Mouse (Mus musculus) midbrain, embryonic 12.5 days (tissue): ENCODE data around the gene Krt87. TPM values are rescaled to one million over a fixed set of nuclear protein-coding genes. Genes with fewer than 3 reads are reported as not detected.

Experiments used
- ATAC-seq: fragments of 200-750 bp; cut with Nextera tagmentation; 2 replicates; pipeline ENCODE4 v1.8.0; 2017; ENCODE audit warnings: low read depth, moderate TSS enrichment, moderate library complexity; ENCODE audit not compliant: low FRiP score
- H3K27ac ChIP-seq: fragments of 300-500 bp; sonication (generic); replicated peaks from 2 replicates; pipeline ENCODE4 v1.5.1; 2016; ENCODE audit warnings: mild to moderate bottlenecking
- H3K27me3 ChIP-seq: fragments of 300-500 bp; sonication (generic); 2 replicates; pipeline ENCODE4 v1.6.1; 2016; ENCODE audit warnings: mild to moderate bottlenecking
- H3K36me3 ChIP-seq: fragments of 300-500 bp; sonication (generic); 2 replicates; pipeline ENCODE4 v1.6.1; 2016
- H3K4me1 ChIP-seq: fragments of 300-500 bp; sonication (generic); 2 replicates; pipeline ENCODE4 v1.6.1; 2016
- H3K4me2 ChIP-seq: fragments of 300-500 bp; sonication (generic); replicated peaks from 2 replicates; pipeline ENCODE4 v1.6.1; 2016; ENCODE audit warnings: mild to moderate bottlenecking, moderate library complexity
- H3K4me3 ChIP-seq: fragments of 300-500 bp; sonication (generic); 2 replicates; pipeline ENCODE4 v1.5.1; 2016; ENCODE audit warnings: mild to moderate bottlenecking
- H3K9ac ChIP-seq: fragments of 300-500 bp; sonication (generic); replicated peaks from 2 replicates; pipeline ENCODE4 v1.6.1; 2016; ENCODE audit warnings: mild to moderate bottlenecking, moderate library complexity
- H3K9me3 ChIP-seq: fragments of 300-500 bp; sonication (generic); 2 replicates; pipeline ENCODE4 v1.6.1; 2016; ENCODE audit warnings: mild to moderate bottlenecking
- WGBS: fragments of 180-500 bp; shearing (Covaris S2); methylation state at CpG from one replicate; pipeline ENCODE4 v1.1.7; 2016; 5-methylcytosine and 5-hydroxymethylcytosine counted together
- polyA plus RNA-seq: library from polyadenylated mRNA; unstranded; fragments of >200 nt; fragmentation: Nextera tagmentation; extraction: Ambion mirVana; gene quantifications from 2 replicates; pipeline ENCODE4 v1.2.1, GENCODE M21; 2016

Krt87 gene
- polyA plus RNA-seq, 1 experiment from 2014 or later, result 0.15 TPM

GRCm38 (mm10) chr15:101385064-101385463 is 53.5 kb downstream of the Krt87 start:
- no peaks in the 10 kb centered on the region for H3K36me3 ChIP-seq
- H3K4me1 ChIP-seq, result 0 out of 2 replicates have a peak, but pooled peaks cover 2% of the 10 kb centered on the region
- 90% methylated on average over 6 of the region's 6 CpGs for WGBS
- H3K9me3 ChIP-seq, result no peaks in the 10 kb centered on the region
- H3K9ac ChIP-seq, result no peak overlapping the region
- no peak overlapping the region for H3K4me2 ChIP-seq
- no peak overlapping the region for H3K27ac ChIP-seq
- H3K27me3 ChIP-seq, result no peaks in the 10 kb centered on the region
- H3K4me3 ChIP-seq, result no peak overlapping the region
- ATAC-seq, result no peak

- H3K9ac ChIP-seq, result no peak overlapping the region
- H3K4me1 ChIP-seq, result 0 out of 2 replicates have a peak, but pooled peaks cover 2% of the 10 kb centered on the region
- WGBS, result 90% methylated on average over 7 of the region's 7 CpGs
- no peak overlapping the region for H3K27ac ChIP-seq
- H3K9me3 ChIP-seq, result no peaks in the 10 kb centered on the region
- no peak overlapping the region for H3K4me2 ChIP-seq
- H3K27me3 ChIP-seq, result no peaks in the 10 kb centered on the region
- no peak for ATAC-seq
- H3K36me3 ChIP-seq, result no peaks in the 10 kb centered on the region
- H3K4me3 ChIP-seq, result no peak overlapping the region
Measured at GRCm38 (mm10) chr15:101384610-101385009, 54.0 kb downstream of the Krt87 start.

- Histone ChIP-seq H3K4me2 (no peak overlapping the region), H3K9me3 (no peaks in the 10 kb centered on the region), H3K36me3 (no peaks in the 10 kb centered on the region), H3K4me1 (0 out of 2 replicates have a peak, but pooled peaks cover 2% of the 10 kb centered on the region), H3K4me3 (no peak overlapping the region), H3K27me3 (no peaks in the 10 kb centered on the region), H3K9ac (no peak overlapping the region), H3K27ac (no peak overlapping the region)
- ATAC-seq, result no peak
- 85% methylated on average over 11 of the region's 11 CpGs for WGBS
Measured at GRCm38 (mm10) chr15:101382811-101383210, 55.8 kb downstream of the Krt87 start.

- Histone ChIP-seq H3K27ac (no peak overlapping the region), H3K36me3 (no peaks in the 10 kb centered on the region), H3K4me3 (no peak overlapping the region), H3K4me1 (0 out of 2 replicates have a peak, but pooled peaks cover 2% of the 10 kb centered on the region), H3K9ac (no peak overlapping the region), H3K27me3 (no peaks in the 10 kb centered on the region), H3K9me3 (no peaks in the 10 kb centered on the region), H3K4me2 (no peak overlapping the region)
- no peak for ATAC-seq
- WGBS, result 61% methylated on average over 9 of the region's 9 CpGs
Measured at GRCm38 (mm10) chr15:101381758-101382157, 56.8 kb downstream of the Krt87 start.

Other genes starting within 250 kb of the Krt87 start
- 5.5 and 5.9 TPM in 2 replicates for gene Grasp, start 214.6 kb downstream of the Krt87 start, polyA plus RNA-seq
- 3.4 and 4.0 TPM in 2 replicates for gene Nr4a1, start 184.5 kb downstream of the Krt87 start, polyA plus RNA-seq
- 63.9 and 68.1 TPM in 2 replicates for gene Atg101, start 154.5 kb downstream of the Krt87 start, polyA plus RNA-seq
- 0.15 TPM in 1 of 2 replicates, not detected in the other for gene 6030408B16Rik, start 145.6 kb downstream of the Krt87 start, polyA plus RNA-seq
- 0.14 and 0.18 TPM in 2 replicates for gene Krt80, start 68.6 kb downstream of the Krt87 start, polyA plus RNA-seq
- gene Krt7, start 27.8 kb downstream of the Krt87 start, polyA plus RNA-seq, result 5.8 and 6.3 TPM in 2 replicates
- gene Krt88, start 8.9 kb upstream of the Krt87 start, polyA plus RNA-seq, result not detected in 2 replicates
- not detected in 2 replicates for gene Krt81, start 24.9 kb upstream of the Krt87 start, polyA plus RNA-seq
- not detected in 2 replicates for gene Krt86, start 34.7 kb upstream of the Krt87 start, polyA plus RNA-seq
- gene Krt83, start 52.7 kb upstream of the Krt87 start, polyA plus RNA-seq, result not detected in 2 replicates
- not detected in 2 replicates for gene Gm49425, start 78.5 kb upstream of the Krt87 start, polyA plus RNA-seq
- not detected in 2 replicates for gene Krt84, start 94.0 kb upstream of the Krt87 start, polyA plus RNA-seq
- gene Krt82, start 111.9 kb upstream of the Krt87 start, polyA plus RNA-seq, result not detected in 2 replicates
- gene Krt90, start 124.1 kb upstream of the Krt87 start, polyA plus RNA-seq, result 0.09 and 0.31 TPM in 2 replicates
- not detected in 2 replicates for gene Krt75, start 135.1 kb upstream of the Krt87 start, polyA plus RNA-seq
- gene Gm5414, start 189.4 kb upstream of the Krt87 start, polyA plus RNA-seq, result not detected in 2 replicates
- not detected in 2 replicates for gene Gm5478, start 208.6 kb upstream of the Krt87 start, polyA plus RNA-seq
- not detected in 2 replicates for gene Krt6b, start 241.5 kb upstream of the Krt87 start, polyA plus RNA-seq